Mouse (Mus musculus) stomach, postnatal 0 days (tissue): ENCODE results near the gene Gm26992.

Experiments used
- CTCF ChIP-seq: IDR thresholded peaks from 2 replicates; pipeline ENCODE4 v1.5.1; 2016; ENCODE audit warnings: antibody characterized with exemption, low read depth, mild to moderate bottlenecking, moderate library complexity
- EP300 ChIP-seq: optimal IDR thresholded peaks from 2 replicates; pipeline ENCODE3; 2016; ENCODE audit warnings: antibody characterized with exemption

DNA sequence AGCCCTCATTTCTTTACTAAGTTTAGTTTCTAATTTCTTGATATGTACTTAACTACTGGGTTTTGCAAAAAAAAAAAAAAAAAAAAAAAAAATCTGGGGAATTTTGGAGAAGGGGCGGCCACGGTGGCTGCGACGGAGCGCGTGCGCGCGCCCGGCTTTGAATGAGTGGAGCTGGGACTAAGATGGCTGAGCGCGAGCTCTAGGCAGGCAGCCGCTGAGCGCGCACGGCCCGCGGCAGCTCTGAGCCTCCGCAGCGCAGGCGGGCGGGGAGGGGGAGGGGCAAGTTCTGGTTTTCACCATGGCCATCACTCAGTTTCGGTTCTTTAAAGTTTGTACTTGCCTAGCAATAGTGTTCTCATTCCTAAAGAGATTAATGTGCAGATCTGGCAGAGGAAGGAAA is 107.4 kb downstream of the Gm26992 start:
- no peak for TF ChIP-seq CTCF
- TF ChIP-seq EP300: no peak
